Mouse (Mus musculus) heart, adult 2 months (tissue): Measurements from ENCODE around the gene Havcr1.
"Not testable (repeated sequence)": the region's sequence is repeated elsewhere in the genome, so short reads cannot be mapped to it uniquely, and the experiment has no call there.

Experiments
- CTCF ChIP-seq: fragments of 200-600 bp; IDR thresholded peaks from 2 replicates; pipeline ENCODE4 v1.8.1; 2022; ENCODE audit warnings: antibody characterized with exemption, mild to moderate bottlenecking, moderate library complexity
- EP300 ChIP-seq: fragments of 200-500 bp; IDR thresholded peaks from 2 replicates; pipeline ENCODE4 v1.6.1; 2011; ENCODE audit warnings: low read depth, low read length, control low read depth; ENCODE audit not compliant: insufficient read depth
- POLR2A ChIP-seq: fragments of 200-500 bp; IDR thresholded peaks from 2 replicates; pipeline ENCODE4 v1.6.1; 2011; ENCODE audit warnings: mild to moderate bottlenecking, low read depth, low read length, control low read depth; ENCODE audit not compliant: insufficient read depth

DNA sequence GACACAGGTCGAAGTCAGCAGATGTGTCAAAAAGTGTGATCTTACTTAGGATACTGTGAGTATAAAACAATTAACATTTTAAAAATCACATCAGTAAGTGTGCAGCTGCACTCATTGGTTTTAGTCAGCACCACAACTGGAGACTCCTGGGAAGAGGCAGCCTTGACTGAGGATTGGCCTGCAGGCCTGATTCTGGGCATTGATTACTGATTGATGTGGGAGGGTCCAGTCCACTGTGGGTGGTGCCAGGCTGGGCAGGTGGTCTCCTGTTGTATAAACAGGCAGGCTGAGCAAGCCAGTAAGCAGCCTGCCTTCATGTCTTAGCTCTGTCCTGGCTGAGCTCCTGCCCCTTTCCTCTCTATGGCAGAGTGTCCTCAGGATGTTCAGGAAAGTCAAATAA, at the start of gene Havcr1:
- TF ChIP-seq CTCF, EP300, POLR2A: not testable (repeated sequence)
